Mouse (Mus musculus) lung, adult 2 months (tissue): ENCODE data around the gene Hsf4.

ENCODE experiments used
- CTCF ChIP-seq: fragments of 200-500 bp; IDR thresholded peaks from 2 replicates; pipeline ENCODE4 v1.5.1; 2011; ENCODE audit warnings: mild to moderate bottlenecking, low read length, control low read depth; ENCODE audit not compliant: insufficient read depth
- POLR2A ChIP-seq: fragments of 200-500 bp; IDR thresholded peaks from 2 replicates; pipeline ENCODE4 v1.6.1; 2011; ENCODE audit warnings: low read depth, mild to moderate bottlenecking, control low read depth, low read length, borderline replicate concordance; ENCODE audit errors: extremely low read depth

DNA sequence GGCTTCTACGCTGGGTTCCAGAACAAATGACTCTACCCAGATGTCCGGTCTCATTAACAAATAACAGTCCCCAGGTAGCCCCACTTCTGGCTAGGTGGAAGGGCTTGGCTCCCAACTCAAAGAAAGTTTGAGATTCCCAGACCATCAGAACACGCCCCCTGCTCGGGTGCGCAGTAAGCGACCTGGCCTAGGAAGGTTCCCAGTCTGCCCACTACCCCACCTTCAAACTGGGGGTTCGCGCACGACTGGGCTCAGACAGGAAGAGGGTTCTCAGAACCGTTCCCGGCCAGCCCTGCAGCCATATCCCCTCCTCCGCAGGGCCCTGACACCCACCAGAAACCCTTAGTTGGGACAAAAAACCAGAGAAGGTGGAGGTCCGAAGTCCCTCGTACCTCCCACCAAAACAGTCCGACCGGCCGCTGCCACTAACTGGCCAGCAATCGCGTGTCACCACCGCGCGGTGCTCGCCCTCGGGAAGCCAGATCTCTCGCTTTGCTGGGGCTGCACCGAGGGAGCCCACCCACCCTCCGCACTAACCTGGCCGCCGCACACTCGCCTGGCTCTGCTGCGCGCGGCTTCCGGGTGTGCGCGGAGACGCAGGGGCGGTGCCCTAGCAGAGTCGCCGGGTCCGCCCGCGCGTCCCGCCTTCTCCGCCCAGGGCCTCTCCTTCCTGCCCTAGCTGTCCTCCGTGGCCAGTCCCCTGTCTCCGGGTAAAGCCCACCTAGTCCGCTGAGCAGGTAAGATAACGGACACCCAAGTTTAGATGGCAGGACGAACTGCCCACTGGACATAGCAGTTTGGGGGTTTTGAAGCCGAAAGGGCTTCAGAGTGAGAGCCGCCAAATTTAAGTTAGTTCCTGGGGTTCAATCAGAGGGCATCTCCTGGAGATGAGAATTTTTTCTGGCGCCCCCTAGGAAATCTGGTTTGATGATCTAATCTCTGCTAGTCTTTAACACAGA lies 5.3 kb upstream of the Hsf4 start, which contains the start of the genes Tradd and Fbxl8:
- TF ChIP-seq CTCF (no peak), POLR2A (peak; percentile 76; the same call in 1 of the 2 replicates)
